12 mouse cellular contexts compared by ENCODE assay signal in genomic region chr5:82060679-82061078, GRCm38 (mm10).
A peak's percentile ranks its signal among the peaks of the same experiment; 100 is the strongest.
DNase-seq lines count a peak whose midpoint lies in the region; ATAC-seq and TF ChIP-seq lines count a peak whose summit lies in the region.
"Had no signal": no experiment of that assay in that cellular context is flagged by ENCODE, and none has a peak within 500 bp of the region (broad histone marks: within the 10 kb centered on the region; RNA-seq: fewer than 3 reads in every experiment).

No protein-coding gene starts in this region.

- no peak overlapping the region for H3K27ac ChIP-seq in kidney, postnatal 0 days
- H3K27ac ChIP-seq in stomach, postnatal 0 days (replicated peaks) = no peak overlapping the region
- H3K27ac ChIP-seq: forebrain, embryonic 12.5 days; hindbrain, embryonic 15.5 days; liver, embryonic 15.5 days had no signal

- no peaks in the 10 kb centered on the region for H3K9me3 ChIP-seq in kidney, postnatal 0 days (replicated peaks; ENCODE audit: low read length)
- H3K9me3 ChIP-seq in stomach, postnatal 0 days (ENCODE audit: control insufficient read depth, low read length) = no peaks in the 10 kb centered on the region
- H3K9me3 ChIP-seq: forebrain, embryonic 12.5 days; hindbrain, embryonic 15.5 days; liver, embryonic 15.5 days had no signal

- no peak for TF ChIP-seq EP300 in stomach, postnatal 0 days (optimal IDR thresholded peaks at IDR 0.05)

- H3K36me3 ChIP-seq in kidney, postnatal 0 days (ENCODE audit: insufficient read depth, low read length) = no peaks in the 10 kb centered on the region
- H3K36me3 ChIP-seq in stomach, postnatal 0 days (ENCODE audit: control insufficient read depth, insufficient read depth, low read length) = no peaks in the 10 kb centered on the region
- H3K36me3 ChIP-seq: forebrain, embryonic 12.5 days; hindbrain, embryonic 15.5 days; liver, embryonic 15.5 days had no signal

- TF ChIP-seq CTCF in kidney, postnatal 0 days (IDR thresholded peaks at IDR 0.05; ENCODE audit: low read depth) = peak; percentile 62
- TF ChIP-seq CTCF in stomach, postnatal 0 days (IDR thresholded peaks at IDR 0.05; ENCODE audit: low read depth) = peak; percentile 60

- no peak overlapping the region for H3K4me2 ChIP-seq in kidney, postnatal 0 days (ENCODE audit: low read length)
- H3K4me2 ChIP-seq in stomach, postnatal 0 days (replicated peaks; ENCODE audit: low read depth) = no peak overlapping the region
- H3K4me2 ChIP-seq: forebrain, embryonic 12.5 days; hindbrain, embryonic 15.5 days; liver, embryonic 15.5 days had no signal

- no peaks in the 10 kb centered on the region for H3K4me1 ChIP-seq in kidney, postnatal 0 days (replicated peaks; ENCODE audit: insufficient read depth, low read length)
- H3K4me1 ChIP-seq in stomach, postnatal 0 days (replicated peaks; ENCODE audit: control insufficient read depth, insufficient read depth) = no peaks in the 10 kb centered on the region
- H3K4me1 ChIP-seq: forebrain, embryonic 12.5 days; hindbrain, embryonic 15.5 days; liver, embryonic 15.5 days had no signal

- WGBS in kidney, postnatal 0 days = 62% methylated on average over 1 of the region's 1 CpGs
- WGBS in stomach, postnatal 0 days = 31% methylated on average over 1 of the region's 1 CpGs

- no peak for ATAC-seq in kidney, postnatal 0 days (replicated peaks; ENCODE audit: low FRiP score, low read depth)
- ATAC-seq in stomach, postnatal 0 days (ENCODE audit: low FRiP score, low TSS enrichment) = no peak

- no peaks in the 10 kb centered on the region for H3K27me3 ChIP-seq in kidney, postnatal 0 days (ENCODE audit: insufficient read depth, low read length)
- no peaks in the 10 kb centered on the region for H3K27me3 ChIP-seq in stomach, postnatal 0 days (ENCODE audit: control insufficient read depth, insufficient read depth, low read length)
- H3K27me3 ChIP-seq: forebrain, embryonic 12.5 days; hindbrain, embryonic 15.5 days; liver, embryonic 15.5 days had no signal

- no peak overlapping the region for H3K4me3 ChIP-seq in kidney, postnatal 0 days (replicated peaks; ENCODE audit: low read depth, low read length)
- H3K4me3 ChIP-seq in stomach, postnatal 0 days (ENCODE audit: low read depth, low read length) = no peak overlapping the region
- H3K4me3 ChIP-seq: forebrain, embryonic 12.5 days; hindbrain, embryonic 15.5 days; liver, embryonic 15.5 days had no signal

- H3K9ac ChIP-seq in kidney, postnatal 0 days (ENCODE audit: low read depth, low read length) = no peak overlapping the region
- H3K9ac ChIP-seq in stomach, postnatal 0 days (ENCODE audit: low read length) = no peak overlapping the region
- H3K9ac ChIP-seq: forebrain, embryonic 12.5 days; hindbrain, embryonic 15.5 days; liver, embryonic 15.5 days had no signal

- peak; percentile 26 for DNase-seq in adrenal gland, postnatal 10 days
- DNase-seq in adrenal gland, adult 18-20 months (ENCODE audit: low spot score in 2 of 2) = no peak
- DNase-seq in kidney, postnatal 0 days (ENCODE audit: low spot score) = peak; percentile 32
- DNase-seq in kidney, adult 18-20 months = no peak
- DNase-seq in urinary bladder, postnatal 25 days (ENCODE audit: low spot score) = peak; percentile 7
- DNase-seq in urinary bladder, postnatal 4 days (ENCODE audit: low spot score in 2 of 2) = no peak
- DNase-seq in stomach, postnatal 0 days (ENCODE audit: low spot score) = no peak
- no peak for DNase-seq in urinary bladder, adult 18-20 months (ENCODE audit: low spot score in 2 of 2)
- DNase-seq: thymus, adult 18-20 months had no signal

Comparison
In these comparisons a context has a peak if more than half of its experiments do, and no peak if none do; other contexts are left out.
1. DNase-seq: peak in adrenal gland, postnatal 10 days (single experiment), kidney, postnatal 0 days (single experiment) and urinary bladder, postnatal 25 days (single experiment); none in adrenal gland, adult 18-20 months (0 of 2), kidney, adult 18-20 months (single experiment), urinary bladder, postnatal 4 days (0 of 2), stomach, postnatal 0 days (single experiment) and urinary bladder, adult 18-20 months (0 of 2).